ENCODE assay signal across 14 mouse cellular contexts in genomic region chr11:60253546-60253945, GRCm38 (mm10). TPM values are rescaled to one million over a fixed set of nuclear protein-coding genes. Genes with fewer than 3 reads are reported as not detected.
DNase-seq lines count a peak whose midpoint lies in the region; ATAC-seq and TF ChIP-seq lines count a peak whose summit lies in the region.
"Had no signal": no experiment of that assay in that cellular context is flagged by ENCODE, and none has a peak within 500 bp of the region (broad histone marks: within the 10 kb centered on the region; RNA-seq: fewer than 3 reads in every experiment).

No protein-coding gene starts in this region.

- intact Hi-C loops in heart, postnatal 14 days (cut with DNase I): loop anchor here (5.0 kb wide), 1 partner anchor 84 kb away; no protein-coding TSS in a partner anchor

- no peak for DNase-seq in heart, embryonic 10.5 days (ENCODE audit: low spot score)
- DNase-seq in heart, postnatal 14 days: no peak
- no peak for DNase-seq in lung, embryonic 14.5 days
- no peak for DNase-seq in lung, postnatal 14 days
- peak; percentile 55 for DNase-seq in adrenal gland, postnatal 10 days
- DNase-seq in lung, postnatal 36 days: peak; percentile 25
- no peak for DNase-seq in spleen, postnatal 36 days (ENCODE audit: low spot score in 2 of 2)
- DNase-seq: cerebellum, adult 11 months; gastrocnemius, postnatal 14 days had no signal

- peak overlapping the region; percentile 37; the same call in 1 of the 2 replicates for H3K27ac ChIP-seq in heart, embryonic 10.5 days
- peak overlapping the region; percentile 1; the same call in 1 of the 2 replicates for H3K27ac ChIP-seq in lung, embryonic 14.5 days (ENCODE audit: low read depth)
- H3K27ac ChIP-seq: embryonic facial prominence, embryonic 12.5 days; hindbrain, embryonic 12.5 days; limb, embryonic 15.5 days; midbrain, embryonic 12.5 days; stomach, embryonic 15.5 days had no signal

- no peak for TF ChIP-seq CTCF in lung, embryonic 14.5 days (IDR thresholded peaks at IDR 0.05; ENCODE audit: low read depth)

- H3K9me3 ChIP-seq in heart, embryonic 10.5 days: no peaks in the 10 kb centered on the region
- H3K9me3 ChIP-seq in lung, embryonic 14.5 days (ENCODE audit: low read depth, low read length): no peaks in the 10 kb centered on the region
- H3K9me3 ChIP-seq: embryonic facial prominence, embryonic 12.5 days; hindbrain, embryonic 12.5 days; limb, embryonic 15.5 days; midbrain, embryonic 12.5 days; stomach, embryonic 15.5 days had no signal

- 73% methylated on average over 2 of the region's 2 CpGs for WGBS in heart, embryonic 10.5 days
- 76% methylated on average over 2 of the region's 2 CpGs for WGBS in lung, embryonic 14.5 days

- no peaks in the 10 kb centered on the region for H3K27me3 ChIP-seq in heart, embryonic 10.5 days (ENCODE audit: insufficient read depth, poor library complexity, severe bottlenecking)
- no peaks in the 10 kb centered on the region for H3K27me3 ChIP-seq in lung, embryonic 14.5 days (ENCODE audit: insufficient read depth, low read length)
- H3K27me3 ChIP-seq: embryonic facial prominence, embryonic 12.5 days; hindbrain, embryonic 12.5 days; limb, embryonic 15.5 days; midbrain, embryonic 12.5 days; stomach, embryonic 15.5 days had no signal

- H3K4me1 ChIP-seq in heart, embryonic 10.5 days: peaks cover 53% of the 10 kb centered on the region
- peaks cover 7% of the 10 kb centered on the region; the same call in 1 of the 2 replicates for H3K4me1 ChIP-seq in lung, embryonic 14.5 days (ENCODE audit: insufficient read depth)
- H3K4me1 ChIP-seq: stomach, embryonic 15.5 days had no signal

- no peak overlapping the region for H3K4me3 ChIP-seq in heart, embryonic 10.5 days
- H3K4me3 ChIP-seq in lung, embryonic 14.5 days (ENCODE audit: low read depth, low read length): no peak overlapping the region
- H3K4me3 ChIP-seq: embryonic facial prominence, embryonic 12.5 days; hindbrain, embryonic 12.5 days; limb, embryonic 15.5 days; midbrain, embryonic 12.5 days; stomach, embryonic 15.5 days had no signal

- no peak for ATAC-seq in lung, embryonic 14.5 days (ENCODE audit: insufficient read depth)

- H3K4me2 ChIP-seq in lung, embryonic 14.5 days: no peak overlapping the region
- H3K4me2 ChIP-seq: embryonic facial prominence, embryonic 12.5 days; hindbrain, embryonic 12.5 days; limb, embryonic 15.5 days; midbrain, embryonic 12.5 days; stomach, embryonic 15.5 days had no signal

- H3K36me3 ChIP-seq in heart, embryonic 10.5 days: peaks cover 15% of the 10 kb centered on the region; the same call in 1 of the 2 replicates
- H3K36me3 ChIP-seq in lung, embryonic 14.5 days (ENCODE audit: insufficient read depth): peaks cover 11% of the 10 kb centered on the region; the same call in 1 of the 2 replicates
- H3K36me3 ChIP-seq: stomach, embryonic 15.5 days had no signal

- H3K9ac ChIP-seq in lung, embryonic 14.5 days: no peak overlapping the region
- H3K9ac ChIP-seq: embryonic facial prominence, embryonic 12.5 days; hindbrain, embryonic 12.5 days; limb, embryonic 15.5 days; midbrain, embryonic 12.5 days; stomach, embryonic 15.5 days had no signal

RNA-seq across cellular contexts. Expression of gene Srebf1, which starts 31.2 kb away (rescaled TPM):
- polyA plus RNA-seq in heart, embryonic 10.5 days (2016; fragmentation: Nextera tagmentation; extraction: Ambion mirVana): 38.2 and 40.3 TPM in 2 replicates
- 10 to 100 TPM; 29.0 to 32.0 TPM for total RNA-seq in heart, postnatal 14 days (2021)
- 73.9 and 77.2 TPM in 2 replicates for polyA plus RNA-seq in lung, embryonic 14.5 days (2014; fragmentation: Nextera tagmentation; extraction: Ambion mirVana)
- total RNA-seq in adrenal gland, postnatal 10 days (2021): 100 to 1,000 TPM; 126 to 185 TPM

Comparison
In these comparisons a context has a peak if more than half of its experiments do, and no peak if none do; other contexts are left out.
1. DNase-seq: peak in adrenal gland, postnatal 10 days (single experiment) and lung, postnatal 36 days (single experiment); none in heart, embryonic 10.5 days (single experiment), heart, postnatal 14 days (0 of 2), lung, embryonic 14.5 days (single experiment), lung, postnatal 14 days (single experiment) and spleen, postnatal 36 days (0 of 2).